Mouse (Mus musculus): ENCODE results near the gene Tent5b.
"Not testable (repeated sequence)": the region's sequence is repeated elsewhere in the genome, so short reads cannot be mapped to it uniquely, and the experiment has no call there.

The Tent5b gene

DNA sequence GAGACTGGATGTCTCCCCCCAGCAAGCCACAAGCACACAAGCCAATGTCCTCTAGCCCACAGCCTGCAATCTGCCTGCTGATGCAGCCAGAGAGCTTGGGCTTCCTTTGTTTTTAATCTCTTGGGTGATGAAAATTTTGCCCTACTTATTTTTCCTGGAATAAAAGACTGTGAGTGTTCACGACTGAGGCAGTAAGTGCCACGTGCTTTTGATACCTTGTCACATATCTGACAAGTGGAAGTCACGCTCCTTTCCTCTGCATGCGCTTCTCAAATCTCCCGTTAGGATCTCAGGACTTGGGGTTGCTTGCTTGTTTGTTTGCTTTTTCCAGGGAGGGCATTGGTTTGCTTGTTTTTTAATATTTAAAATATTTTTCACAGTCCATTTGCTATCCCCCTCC lies 24.4 kb downstream of the Tent5b start:
- no peak for DNase-seq

DNA sequence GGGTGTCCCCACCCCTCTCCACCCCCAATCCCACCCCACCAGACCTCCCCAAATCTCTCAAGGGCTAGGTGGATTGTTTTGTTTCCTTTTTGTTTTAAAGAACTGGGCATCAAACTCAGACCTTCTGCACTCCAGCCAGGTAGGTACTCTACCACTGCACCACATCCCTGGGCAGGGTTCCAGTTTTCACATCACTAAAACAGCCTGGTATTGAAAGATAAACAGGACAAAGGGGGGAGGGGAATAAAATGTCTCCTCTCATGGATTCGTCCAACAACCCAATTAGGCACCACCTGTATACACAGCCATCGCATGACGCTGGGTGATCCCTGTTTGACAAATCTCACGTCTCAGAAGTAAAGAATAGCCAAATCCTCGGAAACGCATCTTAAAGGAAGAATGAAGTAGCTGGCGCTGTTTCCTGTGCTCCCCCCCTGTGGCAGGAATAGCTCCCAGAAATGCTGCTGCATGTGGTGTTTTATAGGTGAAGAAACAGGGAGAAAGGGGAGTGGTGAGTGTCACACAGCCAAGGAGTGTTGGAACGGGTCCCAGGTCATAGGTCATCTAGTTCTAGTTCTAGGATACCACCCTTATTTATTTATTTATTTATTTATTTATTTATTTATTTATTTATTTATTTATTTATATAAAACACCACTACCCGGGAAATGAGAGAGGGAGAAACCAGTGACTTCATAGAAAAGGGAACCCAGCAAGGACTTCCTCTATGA lies 25.0 kb downstream of the Tent5b start:
- no peak for DNase-seq

DNA sequence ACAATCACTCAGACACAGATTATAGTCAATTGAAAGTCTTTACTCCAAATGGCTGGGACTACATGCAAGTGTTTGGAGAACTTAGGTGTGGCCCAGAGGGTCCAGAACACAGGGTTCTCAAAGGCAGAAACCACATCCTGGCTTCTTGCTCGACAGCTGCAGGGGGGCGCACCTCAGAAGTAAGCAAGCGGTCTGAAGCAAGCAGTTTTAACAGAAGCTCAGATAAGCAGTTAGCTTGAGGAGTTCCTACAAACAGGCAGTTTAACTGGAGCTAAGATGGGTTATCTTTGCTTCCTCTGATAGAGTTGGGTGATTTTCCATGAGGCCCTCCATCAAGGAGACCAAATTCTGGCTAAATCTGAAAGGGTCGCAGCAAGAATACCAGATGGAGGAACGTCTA lies 26.6 kb downstream of the Tent5b start:
- no peak for DNase-seq

DNA sequence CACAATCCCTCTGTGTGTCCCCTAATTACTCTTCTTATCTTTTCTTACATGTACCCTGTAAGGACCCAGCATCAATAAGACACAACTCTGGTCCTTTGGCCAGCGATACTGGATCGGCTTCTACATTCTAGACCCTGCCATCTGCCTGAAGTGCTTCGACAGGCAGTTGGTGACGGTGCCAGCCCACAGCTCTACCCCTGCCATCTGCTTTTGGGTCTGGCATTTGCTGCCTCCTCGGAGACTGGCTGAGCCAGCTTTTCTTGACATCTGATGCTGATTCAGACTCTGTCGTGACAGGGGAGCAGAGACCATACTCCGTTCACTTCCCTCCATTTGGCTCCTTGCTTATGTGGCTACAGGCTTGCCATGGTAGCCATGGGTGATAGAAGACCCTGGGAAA lies 29.1 kb downstream of the Tent5b start:
- no peak for DNase-seq

DNA sequence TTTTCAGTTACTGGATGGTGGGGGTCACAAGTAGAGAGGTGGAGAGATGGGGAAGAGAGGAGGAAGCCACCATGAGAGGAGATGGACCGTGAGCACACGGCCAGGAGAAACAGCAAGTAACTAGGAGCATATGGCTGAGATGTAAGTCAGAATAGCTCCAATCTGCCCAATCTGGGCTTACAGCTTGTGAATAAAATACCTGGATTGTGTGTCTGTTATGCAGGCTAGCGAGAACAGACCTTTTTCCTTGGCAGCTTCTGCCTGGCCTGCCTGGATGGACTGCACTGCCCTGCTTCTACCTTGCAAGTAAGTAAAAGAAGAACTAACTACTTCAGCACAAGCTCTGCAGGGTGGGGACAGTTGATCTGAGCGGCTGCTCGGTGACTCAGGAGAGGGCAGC lies 31.1 kb downstream of the Tent5b start:
- no peak for DNase-seq

DNA sequence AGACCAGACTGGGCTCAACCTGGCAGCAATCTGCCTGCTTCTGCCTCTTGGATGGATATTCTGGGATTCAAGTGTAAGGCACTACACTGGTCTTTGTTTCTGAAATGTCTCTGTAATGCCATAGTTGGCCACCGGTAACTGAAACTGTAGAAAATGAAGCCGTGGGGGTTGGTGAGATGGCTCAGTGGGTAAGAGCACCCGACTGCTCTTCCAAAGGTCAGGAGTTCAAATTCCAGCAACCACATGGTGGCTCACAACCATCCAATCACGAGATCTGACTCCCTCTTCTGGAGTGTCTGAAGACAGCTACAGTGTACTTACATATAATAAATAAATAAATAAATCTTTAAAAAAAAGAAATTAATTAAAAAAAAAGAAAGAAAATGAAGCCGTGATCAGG lies 32.6 kb downstream of the Tent5b start:
- DNase-seq, result not testable (repeated sequence)

DNA sequence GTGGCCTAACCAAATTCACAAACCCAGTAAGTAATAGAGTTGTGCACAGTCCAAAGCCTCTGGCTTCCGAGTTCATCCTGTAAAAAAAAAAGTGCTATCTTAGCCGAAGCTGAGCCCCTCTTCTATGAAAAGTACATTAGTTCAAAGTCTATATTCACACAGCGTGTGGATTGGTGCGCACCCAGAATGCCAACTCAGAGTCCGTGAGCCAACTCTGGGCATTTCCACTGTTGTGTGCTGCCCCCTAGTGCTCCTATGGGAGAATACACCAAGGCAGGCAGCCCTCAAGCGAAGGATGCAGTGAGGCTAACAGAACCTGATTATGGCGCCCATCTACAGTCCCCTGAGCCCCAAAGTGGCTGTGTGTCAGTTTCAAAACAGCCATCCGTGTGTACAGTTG lies 33.0 kb downstream of the Tent5b start:
- peak; percentile 88 for DNase-seq

DNA sequence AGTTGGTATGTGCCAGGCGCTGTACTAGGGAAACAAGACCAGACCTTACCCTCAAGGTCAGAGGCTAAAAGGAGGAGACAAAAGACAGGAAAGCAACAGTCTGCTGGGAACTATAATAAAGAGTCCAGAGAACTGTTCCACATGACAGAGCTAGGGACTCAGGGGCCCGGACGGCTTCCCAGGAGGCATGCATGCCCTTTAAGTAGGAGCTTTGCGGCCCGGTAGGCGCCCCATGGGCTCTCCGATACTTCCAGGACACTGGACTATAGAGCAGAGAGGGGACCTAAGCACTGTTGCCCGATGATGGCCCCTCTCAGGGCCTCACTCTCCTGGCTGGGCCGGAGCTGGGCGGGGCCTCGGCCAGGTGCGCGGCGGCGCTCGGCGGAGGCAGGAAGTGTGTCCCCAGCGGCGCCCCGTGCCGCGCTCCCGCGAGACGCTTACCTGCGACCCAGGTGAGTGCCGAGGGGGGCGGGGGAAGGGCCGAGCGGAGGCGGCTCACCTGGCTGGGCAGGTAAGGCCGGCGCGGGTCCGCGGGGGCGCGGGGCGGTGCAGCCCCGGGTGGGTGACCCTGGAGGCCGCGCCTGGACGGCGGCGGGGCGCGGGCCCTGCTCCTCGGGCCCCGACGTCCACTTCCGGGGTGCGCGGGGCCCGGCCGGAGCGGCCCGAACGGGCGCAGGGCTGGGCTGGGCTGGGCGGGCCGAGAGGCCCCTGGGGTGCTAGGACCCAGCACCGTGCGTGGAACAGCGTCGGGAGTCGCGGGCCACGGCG lies 38.9 kb downstream of the Tent5b start, which contains the start of gene Kdf1:
TSS of gene Kdf1 (plus strand) at position 363 of the 768 bp plus-strand sequence.
- DNase-seq, result peak; percentile 89

DNA sequence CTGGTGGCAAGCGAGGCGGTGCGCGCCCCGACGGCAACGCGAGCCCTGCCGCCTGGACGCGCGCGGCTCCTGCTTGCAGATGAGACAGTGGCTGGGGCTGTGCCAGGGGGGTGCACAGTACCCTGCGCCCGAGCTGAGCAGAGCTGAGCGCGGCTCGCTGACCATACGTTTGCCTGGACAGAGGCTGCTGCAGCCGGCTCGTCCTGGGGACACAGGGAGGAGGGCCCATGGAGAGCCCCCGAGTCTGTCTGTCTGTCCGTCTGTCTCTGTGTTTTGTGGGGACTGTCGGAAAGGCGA lies 39.4 kb downstream of the Tent5b start:
- DNase-seq, result peak; percentile 50

DNA sequence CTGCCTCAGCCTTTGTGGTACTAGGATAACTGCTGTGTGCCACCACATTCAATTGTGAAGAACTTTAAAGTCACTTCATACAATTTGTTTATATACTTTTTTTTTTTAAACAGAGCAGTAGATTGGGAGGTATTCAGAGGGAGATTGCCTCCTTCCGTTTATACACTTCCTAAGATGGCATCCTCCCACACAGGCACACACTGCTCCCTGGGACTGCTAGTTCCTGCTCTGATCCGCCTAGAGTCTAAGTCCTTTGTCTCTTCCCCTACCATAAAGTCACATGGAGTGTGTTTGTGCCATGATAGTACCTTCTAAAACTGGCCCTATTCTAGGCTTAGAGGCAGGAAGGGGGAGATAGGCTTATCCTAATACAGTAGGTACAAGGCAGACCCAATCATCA lies 41.6 kb downstream of the Tent5b start:
- DNase-seq, result no peak

DNA sequence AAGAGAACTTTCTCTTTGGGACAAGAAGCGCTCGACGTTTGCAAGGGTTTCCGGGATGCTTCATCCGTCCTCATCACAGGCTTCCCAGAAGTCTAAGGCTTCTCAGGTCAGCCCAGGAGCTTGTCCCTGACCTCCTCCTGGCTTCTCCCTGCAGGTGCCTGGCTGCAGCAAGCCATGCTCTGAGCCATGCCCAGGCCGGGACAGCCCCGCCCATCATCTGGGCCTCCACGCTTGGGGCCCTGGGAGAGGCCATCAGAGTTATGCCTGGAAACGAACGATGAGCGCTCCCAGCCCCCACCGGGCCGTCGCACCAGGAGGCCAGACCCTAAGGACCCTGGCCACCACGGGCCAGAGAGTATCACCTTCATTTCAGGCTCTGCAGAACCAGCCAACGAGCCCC lies 47.9 kb downstream of the Tent5b start:
- DNase-seq, result no peak

DNA sequence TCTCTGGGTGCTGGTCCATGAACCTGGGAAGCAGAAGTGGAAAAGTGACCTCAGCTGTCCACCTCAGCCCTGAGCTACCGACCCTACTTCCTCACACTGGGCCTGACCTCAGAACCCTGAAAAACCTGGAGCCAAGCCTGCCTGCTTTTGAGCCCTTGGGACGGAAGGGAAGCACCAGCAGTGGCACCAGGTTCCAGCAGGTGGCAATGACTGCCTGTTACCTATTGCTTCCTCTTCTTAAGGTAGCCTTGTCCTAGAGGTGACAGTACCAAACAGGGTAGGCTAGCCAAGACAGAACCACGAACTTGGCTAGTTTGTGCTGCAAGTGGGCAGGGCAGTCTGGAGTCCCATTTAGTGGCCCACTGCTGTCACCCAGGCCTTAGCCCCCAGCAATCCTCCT lies 52.8 kb downstream of the Tent5b start:
- DNase-seq, result no peak

DNA sequence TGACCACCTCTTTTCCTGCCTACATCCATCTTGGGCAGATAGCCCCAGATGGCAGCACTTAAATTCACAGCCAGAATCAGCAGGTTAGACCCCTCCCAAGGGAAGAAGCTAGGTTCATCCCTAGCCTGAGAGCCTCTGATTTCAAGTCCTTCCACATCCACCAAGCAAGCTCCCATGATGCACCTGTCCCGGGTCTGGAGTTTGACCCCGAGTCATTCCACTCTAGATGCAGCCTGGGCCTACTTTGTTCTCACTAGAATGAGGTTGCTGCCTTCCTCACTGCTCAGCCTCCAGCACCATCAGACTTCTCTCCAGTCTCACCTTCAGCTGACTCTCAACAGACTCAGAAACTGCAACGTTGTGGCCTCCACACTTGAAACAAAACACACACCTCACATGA lies 56.1 kb downstream of the Tent5b start:
- DNase-seq, result no peak

DNA sequence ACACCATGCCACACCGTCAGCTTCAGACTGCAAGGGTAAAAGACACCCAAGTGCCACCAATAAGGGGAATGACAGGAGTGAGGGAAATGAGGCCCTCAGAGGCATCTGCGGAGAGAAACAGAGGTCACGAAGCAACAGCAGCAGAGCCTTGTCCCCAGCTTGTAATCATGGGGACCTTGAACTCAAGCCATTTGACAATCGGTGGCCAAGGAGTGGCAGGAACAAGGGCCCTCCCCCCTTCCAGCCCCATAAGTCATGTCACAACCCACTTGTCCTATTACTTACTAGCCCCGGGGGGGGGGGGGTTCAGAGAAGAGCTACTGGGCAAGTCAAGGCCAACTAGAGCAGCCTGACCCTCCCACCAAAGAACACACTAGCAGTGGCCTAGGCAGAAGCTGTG lies 56.7 kb downstream of the Tent5b start:
- DNase-seq, result no peak

Measured in kidney, postnatal 14 days (tissue).